Mouse (Mus musculus): ENCODE results near the gene Gm48552.

DNA sequence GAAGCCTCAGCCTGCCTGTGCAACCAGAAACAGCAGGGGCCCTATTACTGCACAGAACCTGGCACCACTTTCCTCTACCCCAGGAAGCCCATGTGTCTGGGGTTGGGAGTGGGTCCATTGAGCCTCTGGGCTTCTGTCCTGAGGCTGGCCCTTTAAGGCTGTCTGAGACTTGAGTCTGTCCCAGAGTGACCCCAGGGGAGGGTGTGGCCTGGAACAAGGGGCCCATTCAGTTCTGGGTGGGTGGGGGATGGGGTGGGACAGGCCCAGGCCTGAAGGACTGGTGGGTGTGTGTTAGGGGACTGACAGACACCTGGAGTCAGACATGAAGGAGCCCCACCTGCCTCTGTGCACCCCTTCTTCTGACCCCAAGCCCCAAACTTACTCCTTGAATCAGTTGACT lies 25.9 kb downstream of the Gm48552 start:
- TF ChIP-seq SIN3A (IDR thresholded peaks at IDR 0.05; ENCODE audit: low read length) (no peak), MEF2A (IDR thresholded peaks at IDR 0.05; ENCODE audit: borderline replicate concordance, low read depth, low read length) (no peak), ZC3H11A (IDR thresholded peaks at IDR 0.05; ENCODE audit: low read depth, low read length) (no peak), CTCF (conservative IDR thresholded peaks at IDR 0.05 in 1 of 2, IDR thresholded peaks at IDR 0.05 in 1 of 2; ENCODE audit: low read depth in 2 of 2, low read length in 2 of 2) (no peak), ZMIZ1 (IDR thresholded peaks at IDR 0.05; ENCODE audit: low read depth, low read length) (no peak), TBP (conservative IDR thresholded peaks at IDR 0.05; ENCODE audit: low read depth, low read length) (no peak), E2F4 (IDR thresholded peaks at IDR 0.05; ENCODE audit: insufficient replicate concordance, low read depth, low read length) (no peak), POLR2A (IDR thresholded peaks at IDR 0.05; ENCODE audit: low read depth, low read length) (no peak), RAD21 (IDR thresholded peaks at IDR 0.05; ENCODE audit: low read depth, low read length) (no peak), MYC (IDR thresholded peaks at IDR 0.05; ENCODE audit: low read depth, low read length) (no peak)
